Mouse (Mus musculus): ENCODE data around the gene Acsbg1.

- TF ChIP-seq MAX (IDR thresholded peaks at IDR 0.05) (no peak), CTCF (IDR thresholded peaks at IDR 0.05; ENCODE audit: control insufficient read depth, insufficient read depth, insufficient read length) (no peak), USF1 (IDR thresholded peaks at IDR 0.05; ENCODE audit: low read depth) (no peak)
Observed at GRCm38 (mm10) chr9:54673887-54674286, 12.2 kb upstream of the Acsbg1 start.
